Mouse (Mus musculus) MEL (cell line): ENCODE results near the gene Plek. TPM values are rescaled to one million over a fixed set of nuclear protein-coding genes. Genes with fewer than 3 reads are reported as not detected.

Experiments
- DNase-seq: peaks from one replicate; pipeline ENCODE4 v3.0.0; 2011; ENCODE audit warnings: low read depth, low spot score
- H3K27ac ChIP-seq: 2 replicates; pipeline ENCODE4 v1.5.1; 2012; ENCODE audit warnings: low read depth, mild to moderate bottlenecking, control low read depth, low read length, moderate library complexity; ENCODE audit not compliant: control insufficient read depth
- H3K27me3 ChIP-seq, 2 experiments: fragments of 150-350 bp in 1 of 2; sonication (generic) in 1 of 2; 2 replicates each; pipeline ENCODE4 v1.6.1; 2012; ENCODE audit warnings: low read length in 2 of 2, mild to moderate bottlenecking in 2 of 2, improper control_type of control experiment in 1 of 2, moderate library complexity in 1 of 2; ENCODE audit not compliant: insufficient read depth in 2 of 2, control insufficient read depth in 1 of 2
- H3K36me3 ChIP-seq, 2 experiments: 2 replicates each; pipeline ENCODE4 v1.6.1; 2012 to 2014; ENCODE audit warnings: low read length in 2 of 2, improper control_type of control experiment in 1 of 2, inconsistent platforms in 1 of 2, mild to moderate bottlenecking in 1 of 2; ENCODE audit not compliant: insufficient read depth in 2 of 2, control insufficient read depth in 1 of 2
- H3K4me1 ChIP-seq, 2 experiments: fragments of 150-350 bp in 1 of 2; sonication (generic) in 1 of 2; 2 replicates each; pipeline ENCODE4 v1.6.1; 2012; ENCODE audit warnings: low read length in 2 of 2, improper control_type of control experiment in 1 of 2, mild to moderate bottlenecking in 1 of 2; ENCODE audit not compliant: insufficient read depth in 2 of 2, control insufficient read depth in 1 of 2
- H3K4me3 ChIP-seq, 2 experiments: fragments of 150-350 bp in 1 of 2; sonication (generic) in 1 of 2; 2 replicates each; pipeline ENCODE4 v1.5.1; 2012; ENCODE audit warnings: low read depth in 2 of 2, low read length in 2 of 2, mild to moderate bottlenecking in 2 of 2, moderate library complexity in 2 of 2, control low read depth in 1 of 2, improper control_type of control experiment in 1 of 2; ENCODE audit not compliant: control insufficient read depth in 1 of 2, insufficient read depth in 1 of 2
- H3K79me2 ChIP-seq: 2 replicates; pipeline ENCODE4 v1.6.1; 2012; ENCODE audit warnings: mild to moderate bottlenecking, low read length, moderate library complexity; ENCODE audit not compliant: control insufficient read depth, poor library complexity, insufficient read depth
- H3K9ac ChIP-seq: 2 replicates; pipeline ENCODE4 v1.6.1; 2012; ENCODE audit warnings: low read depth, mild to moderate bottlenecking, control low read depth, low read length, moderate library complexity; ENCODE audit not compliant: control insufficient read depth, poor library complexity, severe bottlenecking
- H3K9me3 ChIP-seq: fragments of 150-350 bp; sonication (generic); replicated peaks from 2 replicates; pipeline ENCODE4 v1.6.1; 2012; ENCODE audit warnings: mild to moderate bottlenecking, low read length, improper control_type of control experiment, moderate library complexity; ENCODE audit not compliant: insufficient read depth
- CHD1 ChIP-seq: IDR thresholded peaks from 2 replicates; pipeline ENCODE4 v1.6.1; 2012; ENCODE audit warnings: low read depth, mild to moderate bottlenecking, inconsistent platforms, low read length, improper control_type of control experiment
- CHD2 ChIP-seq: IDR thresholded peaks from 2 replicates; pipeline ENCODE4 v1.6.1; 2011; ENCODE audit warnings: low read length, improper control_type of control experiment
- CTCF ChIP-seq, 3 experiments: IDR thresholded peaks in 2 of 3; conservative IDR thresholded peaks in 1 of 3; 2 replicates each; pipeline ENCODE4 v1.5.1; 2011 to 2012; ENCODE audit warnings: low read length in 3 of 3, low read depth in 2 of 3, mild to moderate bottlenecking in 2 of 3, improper control_type of control experiment in 1 of 3, inconsistent platforms in 1 of 3, mixed read lengths in 1 of 3, moderate library complexity in 1 of 3; ENCODE audit not compliant: control insufficient read depth in 1 of 3, insufficient read depth in 1 of 3, poor library complexity in 1 of 3, severe bottlenecking in 1 of 3
- E2F4 ChIP-seq: IDR thresholded peaks from 2 replicates; pipeline ENCODE4 v1.6.1; 2011; ENCODE audit warnings: low read depth, low read length, improper control_type of control experiment, borderline replicate concordance
- EP300 ChIP-seq, 2 experiments: IDR thresholded peaks; 2 replicates each; pipeline ENCODE4 v1.6.1; 2011; ENCODE audit warnings: improper control_type of control experiment in 2 of 2, low read length in 2 of 2, low read depth in 1 of 2, mild to moderate bottlenecking in 1 of 2
- ETS1 ChIP-seq: IDR thresholded peaks from 2 replicates; pipeline ENCODE4 v1.6.1; 2012; ENCODE audit warnings: low read depth, mild to moderate bottlenecking, inconsistent platforms, low read length, improper control_type of control experiment, moderate library complexity
- GATA1 ChIP-seq: IDR thresholded peaks from 2 replicates; pipeline ENCODE4 v1.6.1; 2011; ENCODE audit warnings: low read depth, low read length, improper control_type of control experiment
- KAT2A ChIP-seq: conservative IDR thresholded peaks from 2 replicates; pipeline ENCODE4 v1.6.1; 2012; ENCODE audit warnings: low read depth, low read length, improper control_type of control experiment, inconsistent platforms
- MEF2A ChIP-seq: IDR thresholded peaks from 2 replicates; pipeline ENCODE4 v1.6.1; 2014; ENCODE audit warnings: low read depth, mild to moderate bottlenecking, inconsistent platforms, low read length, improper control_type of control experiment; ENCODE audit not compliant: poor library complexity, insufficient replicate concordance, severe bottlenecking; ENCODE audit errors: extremely low read depth
- NELFE ChIP-seq: IDR thresholded peaks from 2 replicates; pipeline ENCODE4 v1.6.1; 2011; ENCODE audit warnings: low read depth, low read length, improper control_type of control experiment
- RAD21 ChIP-seq: IDR thresholded peaks from 2 replicates; pipeline ENCODE4 v1.6.1; 2011; ENCODE audit warnings: mild to moderate bottlenecking, low read depth, low read length, improper control_type of control experiment
- RCOR1 ChIP-seq: IDR thresholded peaks from 2 replicates; pipeline ENCODE4 v1.6.1; 2012; ENCODE audit warnings: low read depth, mild to moderate bottlenecking, inconsistent platforms, low read length, improper control_type of control experiment
- SIN3A ChIP-seq: IDR thresholded peaks from 2 replicates; pipeline ENCODE4 v1.6.1; 2012; ENCODE audit warnings: low read length, improper control_type of control experiment, inconsistent platforms
- SMC3 ChIP-seq: IDR thresholded peaks from 2 replicates; pipeline ENCODE4 v1.6.1; 2011; ENCODE audit warnings: low read depth, low read length, improper control_type of control experiment
- TBP ChIP-seq: IDR thresholded peaks from 2 replicates; pipeline ENCODE4 v1.8.0; 2011; ENCODE audit warnings: low read depth, low read length, improper control_type of control experiment
- TCF12 ChIP-seq: IDR thresholded peaks from 2 replicates; pipeline ENCODE4 v1.6.1; 2014; ENCODE audit warnings: low read depth, mild to moderate bottlenecking, inconsistent platforms, low read length, improper control_type of control experiment, moderate library complexity
- USF2 ChIP-seq, 2 experiments: IDR thresholded peaks; 2 replicates each; pipeline ENCODE4 v1.6.1; 2011 to 2012; ENCODE audit warnings: improper control_type of control experiment in 2 of 2, low read length in 2 of 2, borderline replicate concordance in 1 of 2, inconsistent platforms in 1 of 2, low read depth in 1 of 2, mild to moderate bottlenecking in 1 of 2; ENCODE audit not compliant: insufficient read depth in 1 of 2
- ZC3H11A ChIP-seq: IDR thresholded peaks from 2 replicates; pipeline ENCODE4 v1.6.1; 2012; ENCODE audit warnings: low read depth, mild to moderate bottlenecking, inconsistent platforms, low read length, improper control_type of control experiment
- polyA plus RNA-seq, 2 experiments: library from polyadenylated mRNA; stranded (reverse) in 1 of 2; unstranded in 1 of 2; fragments of >175 nt in 1 of 2; fragments of >200 nt in 1 of 2; gene quantifications; 2 replicates each; pipeline versions ENCODE4 v1.2.1 to v1.2.4; 2012; ENCODE audit warnings: low replicate concordance in 2 of 2, low read depth in 1 of 2; ENCODE audit not compliant: insufficient read length in 2 of 2, insufficient read depth in 1 of 2, missing spikeins in 1 of 2
- total RNA-seq: library from RNA; depleted of rRNA; stranded (reverse); fragments of 300-350 nt; gene quantifications from 2 replicates; pipeline ENCODE4 v1.2.3, GENCODE M21; 2012

Gene Plek
- total and polyA plus RNA-seq, 3 experiments = 51.5 to 357 (median 76.7) TPM

- H3K9me3 ChIP-seq = no peaks in the 10 kb centered on the region
- TF ChIP-seq E2F4 (no peak), CHD1 (no peak), NELFE (no peak), RCOR1 (no peak), CTCF (IDR thresholded peaks at IDR 0.05 in 2 of 3, conservative IDR thresholded peaks at IDR 0.05 in 1 of 3; ENCODE audit: control insufficient read depth in 1 of 3, insufficient read depth in 1 of 3, low read depth in 2 of 3, low read length in 3 of 3, poor library complexity in 1 of 3, severe bottlenecking in 1 of 3) (peak in 2 of 3 experiments; percentile 57 to 80; a peak in 4 of 6 replicates), ZC3H11A (peak; percentile 84), SIN3A (no peak), RAD21 (peak; percentile 86), ETS1 (no peak), SMC3 (peak; percentile 88), MEF2A (no peak), CHD2 (no peak), KAT2A (no peak)
- TF ChIP-seq, all 39 proteins: peak for 4
- H3K4me3 ChIP-seq = no peak overlapping the region
- H3K4me1 ChIP-seq = peaks cover 26 to 31% of the 10 kb centered on the region in 2 experiments
- H3K36me3 ChIP-seq = peaks cover 3 to 44% of the 10 kb centered on the region in 2 experiments; a peak in 3 of 4 replicates
- H3K9ac ChIP-seq = no peak overlapping the region; the same call in 1 of the 2 replicates
- no peaks in the 10 kb centered on the region for H3K27me3 ChIP-seq
- H3K79me2 ChIP-seq = no peaks in the 10 kb centered on the region
- DNase-seq = peak; percentile 83
- H3K27ac ChIP-seq = no peak overlapping the region
Measured at GRCm38 (mm10) chr11:16967806-16968205, 84.4 kb downstream of the Plek start.

- TF ChIP-seq ETS1 = peak; percentile 60
- no peak for TF ChIP-seq TBP
- no peak for TF ChIP-seq USF2 (IDR thresholded peaks at IDR 0.05; ENCODE audit: borderline replicate concordance in 1 of 2, insufficient read depth in 1 of 2, low read depth in 1 of 2, low read length in 2 of 2)
- peak; percentile 42; the same call in 1 of the 2 replicates for TF ChIP-seq TCF12
- peak; percentile 92 for TF ChIP-seq GATA1
- peak; percentile 83 to 87 for TF ChIP-seq EP300 (IDR thresholded peaks at IDR 0.05; ENCODE audit: low read depth in 1 of 2, low read length in 2 of 2)
- TF ChIP-seq, all 39 proteins: peak for 4
- no peak overlapping the region for H3K4me3 ChIP-seq
- H3K27ac ChIP-seq = no peak overlapping the region
- no peaks in the 10 kb centered on the region for H3K9me3 ChIP-seq
- peak; percentile 69 for DNase-seq
- H3K9ac ChIP-seq = no peak overlapping the region
- no peaks in the 10 kb centered on the region for H3K27me3 ChIP-seq
- H3K4me1 ChIP-seq = peaks cover 20 to 24% of the 10 kb centered on the region in 2 experiments
- peaks cover 0 to 37% of the 10 kb centered on the region in 2 experiments; a peak in 3 of 4 replicates for H3K36me3 ChIP-seq
- H3K79me2 ChIP-seq = peaks cover 4% of the 10 kb centered on the region; the same call in 1 of the 2 replicates
Measured at GRCm38 (mm10) chr11:16958520-16958919, 93.7 kb downstream of the Plek start.
